Mouse (Mus musculus): Measurements from ENCODE around the gene Gm14147.
"Not testable (repeated sequence)": the region's sequence is repeated elsewhere in the genome, so short reads cannot be mapped to it uniquely, and the experiment has no call there.

The Gm14147 gene

DNA sequence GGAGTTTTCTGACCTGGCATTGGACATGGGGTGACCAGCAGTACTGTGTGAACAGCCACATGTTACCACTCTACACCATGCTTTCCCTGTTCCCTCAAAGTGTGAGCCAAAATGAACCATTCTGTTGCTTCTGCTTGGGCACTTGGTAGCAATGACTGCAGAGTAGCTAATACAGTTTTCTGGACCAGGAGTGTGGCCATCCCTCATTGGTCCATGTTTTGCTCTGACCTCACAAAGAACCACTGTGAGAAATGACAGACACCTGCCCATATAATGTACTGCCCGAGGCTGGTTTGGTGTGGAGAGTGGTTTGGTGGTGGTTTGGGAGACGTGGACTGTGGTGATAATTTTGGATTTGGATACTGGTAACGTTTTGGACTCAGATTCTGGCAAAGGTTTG, at the start of gene Gm14147:
TSS of gene Gm14147 (plus strand) at position 301 of the 400 bp plus-strand sequence.
- not testable (repeated sequence) for DNase-seq (ENCODE audit: low spot score)

DNA sequence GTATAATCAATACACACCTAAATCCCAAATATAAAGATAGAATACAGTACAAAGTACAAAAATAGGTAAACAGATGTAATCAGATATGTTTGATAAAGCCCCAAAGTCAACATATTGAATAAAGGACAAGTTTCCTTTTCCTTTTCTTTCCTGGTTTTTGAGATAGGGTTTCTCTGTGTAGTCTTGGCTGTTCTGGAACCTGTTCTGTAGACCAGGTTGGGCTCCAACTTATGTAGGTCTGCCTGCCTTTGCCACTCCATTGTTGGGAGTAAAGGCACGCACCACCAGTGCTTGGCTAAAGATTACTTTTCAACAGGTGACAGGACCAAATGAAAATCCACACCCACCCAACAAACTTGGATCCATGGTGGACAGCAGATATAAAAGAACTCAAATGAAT, 41.4 kb upstream of the Gm14147 start:
- no peak for DNase-seq (ENCODE audit: low spot score)

DNA sequence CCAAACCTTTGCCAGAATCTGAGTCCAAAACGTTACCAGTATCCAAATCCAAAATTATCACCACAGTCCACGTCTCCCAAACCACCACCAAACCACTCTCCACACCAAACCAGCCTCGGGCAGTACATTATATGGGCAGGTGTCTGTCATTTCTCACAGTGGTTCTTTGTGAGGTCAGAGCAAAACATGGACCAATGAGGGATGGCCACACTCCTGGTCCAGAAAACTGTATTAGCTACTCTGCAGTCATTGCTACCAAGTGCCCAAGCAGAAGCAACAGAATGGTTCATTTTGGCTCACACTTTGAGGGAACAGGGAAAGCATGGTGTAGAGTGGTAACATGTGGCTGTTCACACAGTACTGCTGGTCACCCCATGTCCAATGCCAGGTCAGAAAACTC, 5.8 kb upstream of the Gm14147 start, which contains the start of gene Gm14151:
TSS of gene Gm14151 (minus strand) at position 101 of the 400 bp plus-strand sequence.
- not testable (repeated sequence) for DNase-seq (ENCODE audit: low spot score)
